Mouse (Mus musculus) right cerebral cortex, adult 18-20 months (tissue): ENCODE data around the gene Mapkapk3.
"Not testable (repeated sequence)": the region's sequence is repeated elsewhere in the genome, so short reads cannot be mapped to it uniquely, and the experiment has no call there.

Experiments used
- DNase-seq: peaks from one replicate; pipeline ENCODE4 v3.0.0; 2022; ENCODE audit warnings: mixed read lengths

The Mapkapk3 gene

GRCm38 (mm10) chr9:107307099-107307872 lies 17.6 kb upstream of the Mapkapk3 start:
- no peak for DNase-seq

- not testable (repeated sequence) for DNase-seq
Measured at GRCm38 (mm10) chr9:107306673-107307072, 17.0 kb upstream of the Mapkapk3 start.

GRCm38 (mm10) chr9:107305601-107306542 lies 16.2 kb upstream of the Mapkapk3 start:
- no peak for DNase-seq

GRCm38 (mm10) chr9:107305012-107305411 lies 15.3 kb upstream of the Mapkapk3 start:
- DNase-seq, result no peak

- DNase-seq, result no peak
Measured at GRCm38 (mm10) chr9:107304383-107304782, 14.7 kb upstream of the Mapkapk3 start.

- no peak for DNase-seq
Measured at GRCm38 (mm10) chr9:107303900-107304299, 14.2 kb upstream of the Mapkapk3 start.

GRCm38 (mm10) chr9:107303121-107303820 lies 13.6 kb upstream of the Mapkapk3 start:
- DNase-seq, result no peak

GRCm38 (mm10) chr9:107302592-107302991 lies 12.9 kb upstream of the Mapkapk3 start:
- DNase-seq, result no peak

GRCm38 (mm10) chr9:107301554-107302331 lies 12.1 kb upstream of the Mapkapk3 start:
- DNase-seq, result no peak

- no peak for DNase-seq
Measured at GRCm38 (mm10) chr9:107300224-107300973, 10.7 kb upstream of the Mapkapk3 start.

- no peak for DNase-seq
Measured at GRCm38 (mm10) chr9:107299783-107300182, 10.1 kb upstream of the Mapkapk3 start.

- no peak for DNase-seq
Measured at GRCm38 (mm10) chr9:107298876-107299275, 9.2 kb upstream of the Mapkapk3 start.

- no peak for DNase-seq
Measured at GRCm38 (mm10) chr9:107298059-107298780, 8.5 kb upstream of the Mapkapk3 start.

GRCm38 (mm10) chr9:107297658-107298057 lies 8.0 kb upstream of the Mapkapk3 start:
- DNase-seq, result no peak

- DNase-seq, result no peak
Measured at GRCm38 (mm10) chr9:107297059-107297458, 7.4 kb upstream of the Mapkapk3 start.

- DNase-seq, result peak; percentile 92
Measured at GRCm38 (mm10) chr9:107296501-107296965, 6.9 kb upstream of the Mapkapk3 start.

GRCm38 (mm10) chr9:107296041-107296440 lies 6.4 kb upstream of the Mapkapk3 start:
- DNase-seq, result no peak

- no peak for DNase-seq
Measured at GRCm38 (mm10) chr9:107296016-107296040, 6.2 kb upstream of the Mapkapk3 start, which contains the start of gene Cish. Cish (plus strand) TSS chr9:107296026.

- peak; percentile 52 for DNase-seq
Measured at GRCm38 (mm10) chr9:107295616-107296015, 5.9 kb upstream of the Mapkapk3 start.

- peak; percentile 57 for DNase-seq
Measured at GRCm38 (mm10) chr9:107294249-107294648, 4.6 kb upstream of the Mapkapk3 start.

GRCm38 (mm10) chr9:107290897-107291296 lies 1.2 kb upstream of the Mapkapk3 start:
- peak; percentile 72 for DNase-seq
